Mouse (Mus musculus): Measurements from ENCODE around the gene Rybp. TPM values are rescaled to one million over a fixed set of nuclear protein-coding genes. Genes with fewer than 3 reads are reported as not detected.

Gene Rybp
- polyA plus RNA-seq, 1 experiment from 2014 or later, result 5.8 TPM

DNA sequence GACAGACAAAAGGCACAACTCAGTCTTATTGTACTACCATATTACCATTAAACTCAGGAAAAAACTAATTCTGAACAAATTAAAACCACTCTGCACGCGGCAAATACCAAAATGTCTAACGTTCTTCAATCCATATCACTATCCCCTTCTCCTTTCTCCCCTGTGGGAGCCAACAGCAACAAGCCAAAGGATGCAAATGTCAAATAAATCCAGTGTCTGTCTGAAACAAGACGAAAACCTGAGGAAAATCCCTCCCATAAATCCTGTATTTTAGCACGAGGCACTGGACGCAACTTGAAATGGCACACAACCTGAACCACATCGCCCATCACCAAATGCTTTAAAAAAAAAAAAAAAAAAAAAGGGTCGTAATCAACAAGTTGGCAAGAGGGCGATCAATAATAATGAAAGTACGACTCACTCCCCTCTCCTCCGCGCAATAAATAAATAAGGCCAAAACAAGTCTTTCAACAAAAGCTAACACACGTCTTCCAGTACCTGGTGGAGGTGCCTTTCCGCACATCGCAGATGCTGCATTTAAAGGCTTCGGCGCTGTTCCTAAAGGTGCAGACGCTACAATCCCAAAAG, 1.2 kb downstream of the Rybp start:
- Histone ChIP-seq H3K4me3 (ENCODE audit: low read depth, low read length) (peak overlapping the region; percentile 81), H3K9ac (replicated peaks) (peak overlapping the region; percentile 88), H3K4me1 (ENCODE audit: insufficient read depth) (peaks cover 19% of the 10 kb centered on the region), H3K36me3 (replicated peaks; ENCODE audit: insufficient read depth, low read length) (no peaks in the 10 kb centered on the region), H3K27ac (ENCODE audit: low read depth) (peak overlapping the region; percentile 96), H3K9me3 (ENCODE audit: low read length) (no peaks in the 10 kb centered on the region), H3K27me3 (ENCODE audit: insufficient read depth, low read length) (no peaks in the 10 kb centered on the region), H3K4me2 (ENCODE audit: low read depth, low read length) (peak overlapping the region; percentile 78)
- no peak for TF ChIP-seq CTCF (IDR thresholded peaks at IDR 0.05; ENCODE audit: low read depth)
- TF ChIP-seq EP300 (IDR thresholded peaks at IDR 0.05; ENCODE audit: low read depth), result no peak
- 5% methylated on average over 18 of the region's 18 CpGs for WGBS (ENCODE audit: insufficient replicate concordance)
- ATAC-seq (no peak), DNase-seq (no peak)

DNA sequence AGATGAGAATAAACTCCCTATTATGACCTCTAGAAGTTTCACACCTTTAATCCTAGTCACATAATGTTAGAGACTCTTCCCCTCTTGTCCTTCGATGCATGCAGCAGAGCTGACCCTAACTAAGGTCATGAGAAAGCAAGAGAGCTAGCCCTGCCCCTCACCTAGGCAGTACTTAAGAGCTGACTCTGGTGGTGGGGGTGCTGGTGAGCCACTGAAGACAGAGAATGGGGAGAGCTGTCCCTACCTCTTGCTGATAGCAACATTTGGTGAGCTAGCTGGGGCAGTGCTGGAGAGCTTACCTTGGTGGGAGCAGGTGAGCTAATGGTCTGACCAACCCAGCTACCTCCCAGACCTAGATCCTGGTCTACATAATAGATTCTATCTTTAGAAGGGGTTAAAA, 8.4 kb downstream of the Rybp start:
- H3K4me2 ChIP-seq (ENCODE audit: low read depth, low read length), result no peak overlapping the region
- H3K27ac ChIP-seq (ENCODE audit: low read depth), result no peak overlapping the region
- H3K36me3 ChIP-seq (replicated peaks; ENCODE audit: insufficient read depth, low read length), result no peaks in the 10 kb centered on the region
- H3K4me3 ChIP-seq (ENCODE audit: low read depth, low read length), result no peak overlapping the region
- H3K9me3 ChIP-seq (ENCODE audit: low read length), result no peaks in the 10 kb centered on the region
- no peak for ATAC-seq
- H3K27me3 ChIP-seq (ENCODE audit: insufficient read depth, low read length), result no peaks in the 10 kb centered on the region
- peaks cover 21% of the 10 kb centered on the region for H3K4me1 ChIP-seq (ENCODE audit: insufficient read depth)
- DNase-seq, result no peak
- H3K9ac ChIP-seq (replicated peaks), result no peak overlapping the region
- WGBS (ENCODE audit: insufficient replicate concordance), result 77% methylated on average over 1 of the region's 1 CpGs
- TF ChIP-seq EP300 (IDR thresholded peaks at IDR 0.05; ENCODE audit: low read depth) (no peak), CTCF (IDR thresholded peaks at IDR 0.05; ENCODE audit: low read depth) (no peak)

DNA sequence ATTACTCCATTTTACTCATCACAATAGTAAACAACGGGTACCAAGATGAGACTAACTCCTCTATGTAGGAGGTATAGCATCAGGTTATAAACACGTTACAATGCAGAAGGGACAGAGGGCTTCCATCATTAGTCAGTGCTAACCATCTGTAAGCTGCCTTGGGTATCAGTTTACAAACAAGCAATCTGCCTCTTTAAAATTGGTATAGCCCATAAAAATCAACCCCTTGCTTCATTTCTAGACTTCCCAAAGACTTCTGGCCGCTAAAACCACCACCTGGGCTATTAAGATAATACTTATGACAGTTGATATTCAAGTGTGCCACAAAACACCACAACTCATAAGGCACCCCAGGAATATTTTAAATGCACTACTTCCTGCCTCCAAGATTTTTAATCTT, 10.9 kb downstream of the Rybp start:
- Histone ChIP-seq H3K27ac (ENCODE audit: low read depth) (no peak overlapping the region), H3K9me3 (ENCODE audit: low read length) (no peaks in the 10 kb centered on the region), H3K4me2 (ENCODE audit: low read depth, low read length) (no peak overlapping the region), H3K4me1 (ENCODE audit: insufficient read depth) (peaks cover 25% of the 10 kb centered on the region), H3K4me3 (ENCODE audit: low read depth, low read length) (no peak overlapping the region), H3K36me3 (replicated peaks; ENCODE audit: insufficient read depth, low read length) (no peaks in the 10 kb centered on the region), H3K9ac (replicated peaks) (no peak overlapping the region), H3K27me3 (ENCODE audit: insufficient read depth, low read length) (no peaks in the 10 kb centered on the region)
- TF ChIP-seq CTCF (IDR thresholded peaks at IDR 0.05; ENCODE audit: low read depth), result no peak
- TF ChIP-seq EP300 (IDR thresholded peaks at IDR 0.05; ENCODE audit: low read depth), result 0 out of 2 replicates have a peak, but pooled peaks have one; percentile 19
- DNase-seq, result no peak
- WGBS (ENCODE audit: insufficient replicate concordance), result 56% methylated on average over 3 of the region's 3 CpGs
- ATAC-seq, result no peak

DNA sequence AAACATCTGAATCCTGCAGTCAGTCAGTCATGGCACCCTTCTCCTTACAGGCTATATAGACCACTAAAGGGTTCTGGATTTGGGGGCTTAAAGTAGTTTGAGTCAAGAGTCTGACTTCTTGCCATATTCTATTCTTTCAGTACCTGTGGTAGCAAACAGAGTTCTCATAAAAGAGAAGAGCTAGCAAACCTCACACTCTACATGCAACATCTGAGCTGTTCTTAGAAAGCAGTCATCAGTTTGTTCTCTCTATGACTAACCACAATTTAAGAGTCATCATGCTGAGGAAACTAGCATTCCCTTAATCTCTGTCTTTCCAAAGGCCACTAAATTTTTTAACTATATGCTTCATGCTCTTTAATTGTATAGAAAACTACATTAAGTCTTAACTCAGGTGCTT, 11.6 kb downstream of the Rybp start:
- Histone ChIP-seq H3K27me3 (ENCODE audit: insufficient read depth, low read length) (no peaks in the 10 kb centered on the region), H3K9me3 (ENCODE audit: low read length) (no peaks in the 10 kb centered on the region), H3K36me3 (replicated peaks; ENCODE audit: insufficient read depth, low read length) (no peaks in the 10 kb centered on the region), H3K4me3 (ENCODE audit: low read depth, low read length) (no peak overlapping the region), H3K4me1 (ENCODE audit: insufficient read depth) (peaks cover 23% of the 10 kb centered on the region), H3K9ac (replicated peaks) (no peak overlapping the region), H3K4me2 (ENCODE audit: low read depth, low read length) (no peak overlapping the region), H3K27ac (ENCODE audit: low read depth) (no peak overlapping the region)
- DNase-seq, result no peak
- no peak for ATAC-seq
- no peak for TF ChIP-seq EP300 (IDR thresholded peaks at IDR 0.05; ENCODE audit: low read depth)
- TF ChIP-seq CTCF (IDR thresholded peaks at IDR 0.05; ENCODE audit: low read depth), result no peak

DNA sequence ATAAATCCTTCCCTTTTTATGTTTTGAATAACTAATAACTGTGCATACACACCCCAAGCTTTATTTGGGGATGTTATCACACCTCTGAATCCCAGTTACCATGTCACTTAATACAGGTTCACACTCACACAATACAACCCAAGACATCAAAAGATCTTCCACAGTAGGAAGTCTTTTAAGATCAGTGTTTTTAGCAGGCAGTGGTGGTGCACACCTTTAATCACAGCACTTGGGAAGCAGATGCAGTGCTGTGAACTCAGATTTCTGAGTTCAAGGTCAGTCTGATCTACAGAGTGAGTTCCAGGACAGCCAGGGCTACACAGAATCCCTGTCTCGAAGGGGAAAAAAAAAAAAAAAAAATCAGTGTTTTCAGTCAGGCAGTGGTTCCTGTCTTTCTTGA, 13.7 kb downstream of the Rybp start:
- Histone ChIP-seq H3K4me3 (ENCODE audit: low read depth, low read length) (no peak overlapping the region), H3K4me1 (ENCODE audit: insufficient read depth) (peaks cover 12% of the 10 kb centered on the region), H3K36me3 (replicated peaks; ENCODE audit: insufficient read depth, low read length) (no peaks in the 10 kb centered on the region), H3K9ac (replicated peaks) (no peak overlapping the region), H3K27me3 (ENCODE audit: insufficient read depth, low read length) (no peaks in the 10 kb centered on the region), H3K27ac (ENCODE audit: low read depth) (no peak overlapping the region), H3K4me2 (ENCODE audit: low read depth, low read length) (no peak overlapping the region), H3K9me3 (ENCODE audit: low read length) (no peaks in the 10 kb centered on the region)
- ATAC-seq (no peak), DNase-seq (no peak)
- 43% methylated on average over 1 of the region's 1 CpGs for WGBS (ENCODE audit: insufficient replicate concordance)
- TF ChIP-seq CTCF (IDR thresholded peaks at IDR 0.05; ENCODE audit: low read depth) (no peak), EP300 (IDR thresholded peaks at IDR 0.05; ENCODE audit: low read depth) (no peak)

DNA sequence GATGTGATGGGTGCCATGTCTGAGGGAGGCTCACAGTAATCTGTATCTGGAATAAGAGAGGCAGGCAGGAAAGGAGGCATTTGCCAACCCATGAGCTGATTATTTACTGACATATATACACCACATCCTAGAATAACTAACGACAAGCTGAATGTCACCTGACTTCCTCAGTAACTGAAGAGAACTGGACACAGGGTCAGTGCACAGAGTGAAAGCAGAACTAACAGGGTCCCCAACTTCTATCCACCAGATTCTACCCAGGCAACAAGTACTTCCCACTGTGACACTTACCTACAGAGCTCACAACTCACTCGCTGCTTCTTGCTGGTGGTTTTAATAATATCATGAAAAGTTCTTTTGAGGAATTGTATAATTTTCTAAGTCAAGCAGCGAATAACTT, 15.3 kb downstream of the Rybp start:
- H3K36me3 ChIP-seq (replicated peaks; ENCODE audit: insufficient read depth, low read length), result no peaks in the 10 kb centered on the region
- no peak overlapping the region for H3K4me2 ChIP-seq (ENCODE audit: low read depth, low read length)
- no peak for DNase-seq
- H3K4me1 ChIP-seq (ENCODE audit: insufficient read depth), result peaks cover 9% of the 10 kb centered on the region
- no peak overlapping the region for H3K4me3 ChIP-seq (ENCODE audit: low read depth, low read length)
- H3K27me3 ChIP-seq (ENCODE audit: insufficient read depth, low read length), result no peaks in the 10 kb centered on the region
- H3K9ac ChIP-seq (replicated peaks), result no peak overlapping the region
- 40% methylated on average over 3 of the region's 3 CpGs for WGBS (ENCODE audit: insufficient replicate concordance)
- ATAC-seq, result no peak
- H3K9me3 ChIP-seq (ENCODE audit: low read length), result no peaks in the 10 kb centered on the region
- H3K27ac ChIP-seq (ENCODE audit: low read depth), result 0 out of 2 replicates have a peak overlapping the region, but pooled peaks have one; percentile 4
- TF ChIP-seq EP300 (IDR thresholded peaks at IDR 0.05; ENCODE audit: low read depth) (no peak), CTCF (IDR thresholded peaks at IDR 0.05; ENCODE audit: low read depth) (no peak)

DNA sequence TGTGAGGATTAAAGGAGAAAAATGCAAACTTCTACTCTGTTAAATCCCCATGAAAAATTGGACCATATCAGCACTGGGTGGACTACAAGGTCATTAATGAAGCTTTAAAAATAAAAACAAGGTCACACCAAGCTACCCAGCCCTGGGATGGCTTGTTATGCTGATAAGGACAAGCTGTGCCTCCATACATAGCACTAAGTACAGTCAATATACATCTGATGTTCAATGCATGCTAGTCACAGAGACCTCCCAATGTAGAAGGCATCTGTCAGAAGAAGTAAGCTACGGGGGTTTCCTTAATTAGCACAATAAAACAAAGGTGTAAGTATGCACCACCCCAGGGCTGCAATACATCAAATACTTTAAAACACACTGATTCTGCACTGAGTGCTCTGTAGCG, 16.5 kb downstream of the Rybp start:
- Histone ChIP-seq H3K4me3 (ENCODE audit: low read depth, low read length) (no peak overlapping the region), H3K36me3 (replicated peaks; ENCODE audit: insufficient read depth, low read length) (no peaks in the 10 kb centered on the region), H3K9ac (replicated peaks) (no peak overlapping the region), H3K27me3 (ENCODE audit: insufficient read depth, low read length) (no peaks in the 10 kb centered on the region), H3K27ac (ENCODE audit: low read depth) (no peak overlapping the region), H3K9me3 (ENCODE audit: low read length) (no peaks in the 10 kb centered on the region), H3K4me1 (ENCODE audit: insufficient read depth) (peaks cover 6% of the 10 kb centered on the region), H3K4me2 (ENCODE audit: low read depth, low read length) (no peak overlapping the region)
- ATAC-seq (no peak), DNase-seq (no peak)
- 79% methylated on average over 2 of the region's 2 CpGs for WGBS (ENCODE audit: insufficient replicate concordance)
- TF ChIP-seq CTCF (IDR thresholded peaks at IDR 0.05; ENCODE audit: low read depth) (no peak), EP300 (IDR thresholded peaks at IDR 0.05; ENCODE audit: low read depth) (no peak)

Measured in liver, postnatal 0 days (tissue).